Mouse (Mus musculus) ES-Bruce4 (cell line): Measurements from ENCODE around the gene Slc4a7. TPM values are rescaled to one million over a fixed set of nuclear protein-coding genes. Genes with fewer than 3 reads are reported as not detected.

Experiments used
- H3K27ac ChIP-seq: 2 replicates; pipeline ENCODE4 v1.5.1; 2012; ENCODE audit warnings: low read length, inconsistent platforms; ENCODE audit not compliant: insufficient read depth
- H3K27me3 ChIP-seq: 2 replicates; pipeline ENCODE4 v1.6.1; 2012; ENCODE audit warnings: mild to moderate bottlenecking, low read length, inconsistent platforms; ENCODE audit not compliant: control insufficient read depth, poor library complexity, insufficient read depth, severe bottlenecking
- H3K36me3 ChIP-seq: 2 replicates; pipeline ENCODE4 v1.6.1; 2012; ENCODE audit warnings: inconsistent platforms, mild to moderate bottlenecking, low read length, moderate library complexity; ENCODE audit not compliant: control insufficient read depth, poor library complexity, insufficient read depth, severe bottlenecking
- H3K4me1 ChIP-seq: one replicate; pipeline ENCODE4 v1.8.1; 2011; ENCODE audit warnings: low read length; ENCODE audit not compliant: control insufficient read depth, insufficient read depth
- H3K4me3 ChIP-seq: 2 replicates; pipeline ENCODE4 v1.5.1; 2011; ENCODE audit warnings: low read depth, mild to moderate bottlenecking, low read length
- H3K9ac ChIP-seq: 2 replicates; pipeline ENCODE4 v1.6.1; 2012; ENCODE audit warnings: low read depth, mild to moderate bottlenecking, inconsistent platforms; ENCODE audit not compliant: poor library complexity, severe bottlenecking
- H3K9me3 ChIP-seq: replicated peaks from 2 replicates; pipeline ENCODE4 v1.6.1; 2012; ENCODE audit warnings: mild to moderate bottlenecking, low read length, inconsistent platforms; ENCODE audit not compliant: control insufficient read depth, poor library complexity, insufficient read depth, severe bottlenecking
- CTCF ChIP-seq: IDR thresholded peaks from one replicate; pipeline ENCODE4 v1.8.1; 2011; ENCODE audit warnings: low read depth, low read length
- EP300 ChIP-seq: IDR thresholded peaks from 2 replicates; pipeline ENCODE4 v1.6.1; 2011; ENCODE audit warnings: low read depth, low read length; ENCODE audit not compliant: insufficient read depth
- POLR2A ChIP-seq: IDR thresholded peaks from one replicate; pipeline ENCODE4 v1.8.1; 2011; ENCODE audit warnings: low read length; ENCODE audit not compliant: insufficient read depth
- polyA plus RNA-seq: library from polyadenylated mRNA; stranded (reverse); fragments of >200 nt; gene quantifications from 2 replicates; pipeline ENCODE4 v1.2.4, GENCODE M21; 2011; ENCODE audit warnings: low read depth; ENCODE audit not compliant: missing spikeins, insufficient read depth, insufficient read length

The Slc4a7 gene
- polyA plus RNA-seq, 1 experiment = 81.1 TPM

GRCm38 (mm10) chr14:14702399-14703345 lies 593 bp downstream of the Slc4a7 start:
- H3K27ac ChIP-seq = peak overlapping the region; percentile 74
- no peaks in the 10 kb centered on the region for H3K4me1 ChIP-seq
- H3K9ac ChIP-seq = peak overlapping the region; percentile 99
- no peaks in the 10 kb centered on the region for H3K27me3 ChIP-seq
- no peaks in the 10 kb centered on the region for H3K9me3 ChIP-seq
- H3K4me3 ChIP-seq = peak overlapping the region; percentile 81
- no peaks in the 10 kb centered on the region for H3K36me3 ChIP-seq
- TF ChIP-seq POLR2A (peak; percentile 47), EP300 (no peak)

DNA sequence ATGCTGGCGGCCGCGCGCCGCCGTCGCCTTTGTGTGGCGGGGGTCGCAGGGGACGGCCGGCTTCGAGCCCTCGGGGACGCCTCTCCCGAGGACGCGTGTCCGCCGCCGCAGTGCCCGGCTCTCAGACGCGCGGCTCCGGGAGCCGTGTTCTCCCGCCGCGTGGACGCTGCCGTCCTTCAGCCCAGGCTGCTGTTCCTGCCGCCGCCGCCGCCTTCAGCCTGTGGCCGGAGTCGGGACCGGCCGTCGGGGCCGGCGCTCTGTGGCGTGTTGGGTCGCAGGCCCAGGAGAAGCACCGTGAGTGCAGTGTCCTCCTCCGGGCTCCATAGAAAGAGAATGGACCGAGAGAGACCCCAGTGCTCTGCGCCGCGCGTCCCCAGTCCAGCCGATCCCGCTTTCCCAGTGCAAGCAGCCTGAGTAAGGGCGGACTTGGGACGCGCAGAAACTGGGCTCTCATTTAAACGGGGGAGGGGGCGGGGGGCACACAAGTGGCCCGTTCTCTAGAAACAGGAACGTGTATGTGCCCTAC lies 1.3 kb downstream of the Slc4a7 start:
- TF ChIP-seq EP300 (no peak), POLR2A (no peak), CTCF (no peak)
- H3K36me3 ChIP-seq = no peaks in the 10 kb centered on the region
- no peak overlapping the region; the same call in 1 of the 2 replicates for H3K27ac ChIP-seq

GRCm38 (mm10) chr14:14704651-14705050 lies 2.6 kb downstream of the Slc4a7 start:
- Histone ChIP-seq H3K27me3 (no peaks in the 10 kb centered on the region), H3K36me3 (no peaks in the 10 kb centered on the region), H3K4me3 (no peak overlapping the region), H3K4me1 (no peaks in the 10 kb centered on the region), H3K27ac (no peak overlapping the region), H3K9ac (0 out of 2 replicates have a peak overlapping the region, but pooled peaks have one; percentile 99), H3K9me3 (no peaks in the 10 kb centered on the region)
- TF ChIP-seq POLR2A (no peak), EP300 (no peak), CTCF (no peak)

More for the DNA sequence above, 1.3 kb downstream of the Slc4a7 start:
- peak overlapping the region; percentile 99 for H3K9ac ChIP-seq
- peak overlapping the region; percentile 80 for H3K4me3 ChIP-seq
- no peaks in the 10 kb centered on the region for H3K27me3 ChIP-seq
- H3K4me1 ChIP-seq = no peaks in the 10 kb centered on the region
- no peaks in the 10 kb centered on the region for H3K9me3 ChIP-seq

GRCm38 (mm10) chr14:14705126-14705525 lies 3.0 kb downstream of the Slc4a7 start:
- H3K9me3 ChIP-seq = no peaks in the 10 kb centered on the region
- H3K9ac ChIP-seq = no peak overlapping the region
- H3K27me3 ChIP-seq = no peaks in the 10 kb centered on the region
- TF ChIP-seq CTCF = no peak
- TF ChIP-seq POLR2A = no peak
- TF ChIP-seq EP300 = no peak
- H3K27ac ChIP-seq = no peak overlapping the region
- no peaks in the 10 kb centered on the region for H3K4me1 ChIP-seq
- H3K4me3 ChIP-seq = no peak overlapping the region
- H3K36me3 ChIP-seq = no peaks in the 10 kb centered on the region

DNA sequence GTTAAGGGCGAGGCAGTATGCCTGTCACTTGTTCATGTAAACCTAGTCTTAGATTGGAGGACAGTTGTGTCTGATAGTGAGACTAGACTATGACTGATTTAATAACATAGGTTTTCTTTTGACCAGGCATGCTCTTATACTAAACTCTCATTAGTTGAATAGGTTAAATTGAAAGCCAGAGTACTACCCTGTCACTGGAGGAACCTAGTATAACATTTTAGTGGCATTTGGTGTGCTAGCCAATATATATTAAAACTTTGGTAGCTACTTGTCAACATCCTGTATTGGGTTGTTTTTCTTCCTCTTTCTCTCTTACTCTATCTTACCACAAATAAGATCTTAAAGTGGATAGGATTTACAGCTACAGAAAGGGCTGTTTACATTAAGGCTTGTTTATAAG lies 4.3 kb downstream of the Slc4a7 start:
- peaks cover 7% of the 10 kb centered on the region; the same call in 1 of the 2 replicates for H3K36me3 ChIP-seq
- TF ChIP-seq CTCF = no peak
- TF ChIP-seq EP300 = no peak
- TF ChIP-seq POLR2A = no peak

DNA sequence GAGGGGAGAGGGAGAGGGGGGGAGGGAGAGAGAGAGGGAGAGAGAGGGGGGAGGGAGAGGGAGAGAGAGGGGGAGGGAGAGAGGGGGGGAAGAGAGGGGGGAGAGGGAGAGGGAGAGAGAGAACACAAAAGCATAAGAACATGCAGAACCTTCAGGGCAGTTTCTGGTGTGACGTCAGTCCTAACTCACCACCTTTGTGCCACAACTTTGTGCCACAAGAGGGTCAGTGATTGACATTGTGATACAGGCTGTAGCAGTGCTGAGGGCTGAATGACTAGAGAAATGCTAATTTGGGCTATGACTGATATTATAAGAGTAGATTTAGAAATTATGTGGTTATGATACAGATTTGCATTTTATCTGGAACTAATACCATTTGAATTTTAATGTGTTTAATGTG lies 5.0 kb downstream of the Slc4a7 start:
- H3K36me3 ChIP-seq = peaks cover 7% of the 10 kb centered on the region
- H3K9me3 ChIP-seq = no peaks in the 10 kb centered on the region
- H3K4me3 ChIP-seq = no peak overlapping the region
- no peaks in the 10 kb centered on the region for H3K4me1 ChIP-seq
- no peak overlapping the region for H3K27ac ChIP-seq
- TF ChIP-seq CTCF = no peak
- H3K9ac ChIP-seq = no peak overlapping the region
- no peaks in the 10 kb centered on the region for H3K27me3 ChIP-seq

More for the DNA sequence above, 4.3 kb downstream of the Slc4a7 start:
- no peaks in the 10 kb centered on the region for H3K4me1 ChIP-seq
- no peak overlapping the region for H3K4me3 ChIP-seq
- H3K27ac ChIP-seq = no peak overlapping the region
- no peaks in the 10 kb centered on the region for H3K9me3 ChIP-seq
- H3K9ac ChIP-seq = no peak overlapping the region
- no peaks in the 10 kb centered on the region for H3K27me3 ChIP-seq
